Mouse (Mus musculus) liver, embryonic 13.5 days (tissue): ENCODE measurements around the gene Ncapg2. TPM values are rescaled to one million over a fixed set of nuclear protein-coding genes. Genes with fewer than 3 reads are reported as not detected.
A peak's percentile ranks its signal among the peaks of the same experiment; 100 is the strongest.

ENCODE experiments used
- ATAC-seq: fragments of 200-750 bp; cut with Nextera tagmentation; 2 replicates; pipeline ENCODE4 v1.8.0; 2017; ENCODE audit warnings: low read depth, mild to moderate bottlenecking, moderate number of reproducible peaks, moderate library complexity
- DNase-seq: peaks from one replicate; pipeline ENCODE4 v3.0.0; 2022
- H3K27ac ChIP-seq: fragments of 300-500 bp; sonication (generic); 2 replicates; pipeline ENCODE4 v1.5.1; 2015; ENCODE audit warnings: moderate library complexity, mild to moderate bottlenecking, inconsistent platforms
- H3K27me3 ChIP-seq: fragments of 300-500 bp; sonication (generic); 2 replicates; pipeline ENCODE4 v1.6.1; 2015; ENCODE audit warnings: mild to moderate bottlenecking, inconsistent platforms
- H3K36me3 ChIP-seq: fragments of 300-500 bp; sonication (generic); 2 replicates; pipeline ENCODE4 v1.6.1; 2015; ENCODE audit warnings: mild to moderate bottlenecking, inconsistent platforms
- H3K4me1 ChIP-seq: fragments of 300-500 bp; sonication (generic); replicated peaks from 2 replicates; pipeline ENCODE4 v1.6.1; 2015; ENCODE audit warnings: inconsistent platforms
- H3K4me2 ChIP-seq: fragments of 300-500 bp; sonication (generic); 2 replicates; pipeline ENCODE4 v1.6.1; 2015; ENCODE audit warnings: inconsistent platforms, mild to moderate bottlenecking, moderate library complexity
- H3K4me3 ChIP-seq: fragments of 300-500 bp; sonication (generic); replicated peaks from 2 replicates; pipeline ENCODE4 v1.5.1; 2015; ENCODE audit warnings: mild to moderate bottlenecking, inconsistent platforms
- H3K9ac ChIP-seq: fragments of 300-500 bp; sonication (generic); 2 replicates; pipeline ENCODE4 v1.6.1; 2015; ENCODE audit warnings: mild to moderate bottlenecking, inconsistent platforms
- H3K9me3 ChIP-seq: fragments of 300-500 bp; sonication (generic); replicated peaks from 2 replicates; pipeline ENCODE4 v1.6.1; 2016; ENCODE audit warnings: inconsistent platforms
- WGBS: fragments of 180-500 bp; shearing (Covaris S2); methylation state at CpG from one replicate; pipeline ENCODE4 v1.1.7; 2015; ENCODE audit not compliant: insufficient replicate concordance; 5-methylcytosine and 5-hydroxymethylcytosine counted together
- polyA plus RNA-seq: library from polyadenylated mRNA; unstranded; fragments of >200 nt; fragmentation: Nextera tagmentation; extraction: Ambion mirVana; gene quantifications from 2 replicates; pipeline ENCODE4 v1.2.1, GENCODE M21; 2015

Gene Ncapg2
- polyA plus RNA-seq, 1 experiment from 2014 or later: 44.1 TPM

- peak; percentile 36 for DNase-seq
- H3K27ac ChIP-seq: no peak within 1 kb of the TSS
- H3K9ac ChIP-seq: no peak within 1 kb of the TSS
- WGBS: 1% methylated on average over 84 of the region's 86 CpGs
- peaks cover 54% of the 10 kb centered on the region for H3K27me3 ChIP-seq
- H3K4me1 ChIP-seq: peaks cover 12% of the 10 kb centered on the region
- H3K36me3 ChIP-seq: no peaks in the 10 kb centered on the region
- peak within 1 kb of the TSS; percentile 53 for H3K4me3 ChIP-seq
- H3K4me2 ChIP-seq: peak within 1 kb of the TSS; percentile 73
- ATAC-seq: peak; percentile 88
- H3K9me3 ChIP-seq: no peaks in the 10 kb centered on the region
Observed at GRCm38 (mm10) chr12:116485591-116486403, 80.6 kb downstream of the Ncapg2 start, which contains the start of gene Ptprn2. Gene Ptprn2 (plus strand): TSS chr12:116485720.

GRCm38 (mm10) chr12:116486404-116486730, 81.2 kb downstream of the Ncapg2 start:
- ATAC-seq (no peak), DNase-seq (no peak)
- WGBS: 7% methylated on average over 10 of the region's 10 CpGs
- H3K4me1 ChIP-seq: peaks cover 12% of the 10 kb centered on the region
- no peaks in the 10 kb centered on the region for H3K36me3 ChIP-seq
- H3K27me3 ChIP-seq: peaks cover 54% of the 10 kb centered on the region
- no peak overlapping the region for H3K9ac ChIP-seq
- H3K4me3 ChIP-seq: peak overlapping the region; percentile 53; the same call in 1 of the 2 replicates
- no peak overlapping the region for H3K27ac ChIP-seq
- no peaks in the 10 kb centered on the region for H3K9me3 ChIP-seq
- peak overlapping the region; percentile 73 for H3K4me2 ChIP-seq

GRCm38 (mm10) chr12:116488836-116489235, 83.6 kb downstream of the Ncapg2 start:
- no peaks in the 10 kb centered on the region for H3K9me3 ChIP-seq
- H3K36me3 ChIP-seq: no peaks in the 10 kb centered on the region
- H3K27me3 ChIP-seq: peaks cover 54% of the 10 kb centered on the region
- H3K27ac ChIP-seq: no peak overlapping the region
- ATAC-seq (no peak), DNase-seq (no peak)
- WGBS: 60% methylated on average over 8 of the region's 8 CpGs
- H3K4me3 ChIP-seq: no peak overlapping the region
- H3K4me2 ChIP-seq: no peak overlapping the region
- no peak overlapping the region for H3K9ac ChIP-seq
- H3K4me1 ChIP-seq: peaks cover 12% of the 10 kb centered on the region

GRCm38 (mm10) chr12:116490575-116491356, 85.6 kb downstream of the Ncapg2 start:
- Histone ChIP-seq H3K27me3 (peaks cover 37% of the 10 kb centered on the region), H3K27ac (no peak overlapping the region), H3K4me1 (peaks cover 7% of the 10 kb centered on the region), H3K9ac (no peak overlapping the region), H3K4me3 (no peak overlapping the region), H3K9me3 (no peaks in the 10 kb centered on the region), H3K36me3 (no peaks in the 10 kb centered on the region), H3K4me2 (no peak overlapping the region)
- 41% methylated on average over 5 of the region's 5 CpGs for WGBS
- DNase-seq: no peak
- no peak for ATAC-seq

- Histone ChIP-seq H3K4me3 (no peak overlapping the region), H3K27ac (no peak overlapping the region), H3K4me1 (no peaks in the 10 kb centered on the region), H3K27me3 (no peaks in the 10 kb centered on the region), H3K36me3 (no peaks in the 10 kb centered on the region), H3K9ac (no peak overlapping the region), H3K9me3 (no peaks in the 10 kb centered on the region), H3K4me2 (no peak overlapping the region)
- no peak for ATAC-seq
- DNase-seq: no peak
Observed at GRCm38 (mm10) chr12:116498666-116499065, 93.5 kb downstream of the Ncapg2 start.

GRCm38 (mm10) chr12:116500652-116501051, 95.5 kb downstream of the Ncapg2 start:
- DNase-seq (no peak), ATAC-seq (no peak)
- no peaks in the 10 kb centered on the region for H3K27me3 ChIP-seq
- no peak overlapping the region for H3K4me3 ChIP-seq
- H3K27ac ChIP-seq: no peak overlapping the region
- WGBS: 71% methylated on average over 11 of the region's 11 CpGs
- H3K9ac ChIP-seq: no peak overlapping the region
- H3K4me2 ChIP-seq: no peak overlapping the region
- H3K36me3 ChIP-seq: no peaks in the 10 kb centered on the region
- H3K9me3 ChIP-seq: no peaks in the 10 kb centered on the region
- no peaks in the 10 kb centered on the region for H3K4me1 ChIP-seq

GRCm38 (mm10) chr12:116512482-116512881, 107.3 kb downstream of the Ncapg2 start:
- Histone ChIP-seq H3K27ac (no peak overlapping the region), H3K27me3 (no peaks in the 10 kb centered on the region), H3K4me1 (no peaks in the 10 kb centered on the region), H3K4me2 (no peak overlapping the region), H3K4me3 (no peak overlapping the region), H3K9ac (no peak overlapping the region), H3K9me3 (no peaks in the 10 kb centered on the region), H3K36me3 (no peaks in the 10 kb centered on the region)
- ATAC-seq (no peak), DNase-seq (no peak)
- WGBS: 66% methylated on average over 1 of the region's 1 CpGs

Other genes starting within 250 kb of the Ncapg2 start
- 5.1 and 5.2 TPM in 2 replicates for gene Wdr60, start 142.4 kb upstream of the Ncapg2 start, polyA plus RNA-seq
- not detected in 2 replicates for gene Gm11027, start 130.0 kb upstream of the Ncapg2 start, polyA plus RNA-seq
- 8.3 and 9.8 TPM in 2 replicates for gene Esyt2, start 124.2 kb upstream of the Ncapg2 start, polyA plus RNA-seq
- 0.03 and 0.05 TPM in 2 replicates for gene Ptprn2, start 80.3 kb downstream of the Ncapg2 start, polyA plus RNA-seq